ENCODE assay signal across 29 mouse cellular contexts in the genomic region with DNA sequence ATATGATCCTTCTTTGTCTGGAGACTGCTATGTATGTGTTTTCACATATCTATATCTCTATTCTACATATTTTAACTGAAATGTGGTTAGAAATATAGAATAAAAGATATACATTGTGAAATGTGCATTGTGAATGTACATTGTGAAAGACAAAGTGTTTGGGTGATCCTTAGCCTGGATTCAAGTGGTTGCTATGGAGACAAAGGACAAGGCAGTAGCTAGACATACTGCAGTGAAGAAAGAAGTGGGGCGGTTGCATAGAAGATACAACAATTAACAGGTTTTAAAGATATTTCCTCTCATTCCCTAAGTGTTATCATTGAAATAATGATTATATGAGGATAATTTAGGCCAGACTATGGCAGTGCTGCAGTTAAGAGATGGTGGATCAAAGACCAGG.
DNase-seq lines count a peak whose midpoint lies in the region; ATAC-seq lines count a peak whose summit lies in the region.
"Had no signal": no experiment of that assay in that cellular context is flagged by ENCODE, and none has a peak within 500 bp of the region (broad histone marks: within the 10 kb centered on the region; RNA-seq: fewer than 3 reads in every experiment).

No protein-coding gene starts in this region.

- no peak overlapping the region for H3K9ac ChIP-seq in forebrain, embryonic 15.5 days (replicated peaks)
- H3K9ac ChIP-seq in forebrain, embryonic 11.5 days (ENCODE audit: low read length), result no peak overlapping the region
- H3K9ac ChIP-seq in midbrain, embryonic 11.5 days (ENCODE audit: low read length), result no peak overlapping the region
- H3K9ac ChIP-seq in midbrain, embryonic 13.5 days (replicated peaks), result no peak overlapping the region
- H3K9ac ChIP-seq: heart, embryonic 15.5 days; limb, embryonic 13.5 days; liver, embryonic 12.5 days; liver, postnatal 0 days; neural tube, embryonic 15.5 days had no signal

- H3K9me3 ChIP-seq in forebrain, embryonic 15.5 days, result no peaks in the 10 kb centered on the region
- no peaks in the 10 kb centered on the region for H3K9me3 ChIP-seq in forebrain, embryonic 11.5 days (ENCODE audit: control insufficient read depth, low read length)
- H3K9me3 ChIP-seq in midbrain, embryonic 11.5 days (ENCODE audit: control insufficient read depth, low read length), result no peaks in the 10 kb centered on the region
- H3K9me3 ChIP-seq in midbrain, embryonic 10.5 days (replicated peaks), result no peaks in the 10 kb centered on the region
- no peaks in the 10 kb centered on the region for H3K9me3 ChIP-seq in midbrain, embryonic 13.5 days
- H3K9me3 ChIP-seq: heart, embryonic 10.5 days; heart, embryonic 15.5 days; limb, embryonic 13.5 days; liver, embryonic 12.5 days; megakaryocyte, embryonic 14.5 days; neural tube, embryonic 15.5 days had no signal

- no peak overlapping the region for H3K27ac ChIP-seq in forebrain, embryonic 15.5 days (replicated peaks)
- H3K27ac ChIP-seq in forebrain, embryonic 11.5 days (ENCODE audit: low read depth, low read length), result no peak overlapping the region
- H3K27ac ChIP-seq in midbrain, embryonic 11.5 days (ENCODE audit: low read depth, low read length), result no peak overlapping the region
- no peak overlapping the region for H3K27ac ChIP-seq in midbrain, embryonic 10.5 days (replicated peaks)
- H3K27ac ChIP-seq in midbrain, embryonic 13.5 days, result 0 out of 2 replicates have a peak overlapping the region, but pooled peaks have one; percentile 30
- H3K27ac ChIP-seq: heart, embryonic 10.5 days; heart, embryonic 15.5 days; kidney, postnatal 0 days; limb, embryonic 13.5 days; liver, embryonic 12.5 days; neural tube, embryonic 15.5 days had no signal

- 40% methylated on average over 1 of the region's 1 CpGs for WGBS in forebrain, embryonic 15.5 days
- 53% methylated on average over 1 of the region's 1 CpGs for WGBS in forebrain, embryonic 11.5 days
- 46% methylated on average over 1 of the region's 1 CpGs for WGBS in midbrain, embryonic 11.5 days
- 68% methylated on average over 1 of the region's 1 CpGs for WGBS in midbrain, embryonic 10.5 days
- WGBS in midbrain, embryonic 13.5 days, result 15% methylated on average over 1 of the region's 1 CpGs

- intact Hi-C loops in gastrocnemius, postnatal 36 days (cut with DNase I), result no loop called here

- no peaks in the 10 kb centered on the region; the same call in 1 of the 2 replicates for H3K4me1 ChIP-seq in forebrain, embryonic 15.5 days
- no peaks in the 10 kb centered on the region for H3K4me1 ChIP-seq in forebrain, embryonic 11.5 days (replicated peaks; ENCODE audit: control insufficient read depth, insufficient read depth, low read length)
- no peaks in the 10 kb centered on the region for H3K4me1 ChIP-seq in midbrain, embryonic 11.5 days (ENCODE audit: control insufficient read depth, insufficient read depth, low read length)
- peaks cover 6% of the 10 kb centered on the region for H3K4me1 ChIP-seq in midbrain, embryonic 10.5 days
- H3K4me1 ChIP-seq in midbrain, embryonic 13.5 days (replicated peaks), result peaks cover 4% of the 10 kb centered on the region
- H3K4me1 ChIP-seq: heart, embryonic 10.5 days; heart, embryonic 15.5 days; limb, embryonic 13.5 days; liver, embryonic 12.5 days; megakaryocyte, embryonic 14.5 days; neural tube, embryonic 15.5 days had no signal

- ATAC-seq in forebrain, embryonic 15.5 days (replicated peaks), result peak; percentile 63; the same call in 1 of the 2 replicates
- no peak for ATAC-seq in forebrain, embryonic 11.5 days (replicated peaks; ENCODE audit: low FRiP score)
- peak; percentile 50; the same call in 1 of the 2 replicates for ATAC-seq in midbrain, embryonic 11.5 days (ENCODE audit: low FRiP score)
- ATAC-seq in midbrain, embryonic 13.5 days, result no peak
- ATAC-seq: intestine, embryonic 16.5 days; liver, embryonic 12.5 days; liver, postnatal 0 days; Patski had no signal

- H3K27me3 ChIP-seq in forebrain, embryonic 15.5 days, result no peaks in the 10 kb centered on the region
- no peaks in the 10 kb centered on the region for H3K27me3 ChIP-seq in forebrain, embryonic 11.5 days (ENCODE audit: control insufficient read depth, insufficient read depth, low read length)
- no peaks in the 10 kb centered on the region for H3K27me3 ChIP-seq in midbrain, embryonic 11.5 days (ENCODE audit: control insufficient read depth, insufficient read depth, low read length)
- H3K27me3 ChIP-seq in midbrain, embryonic 10.5 days (ENCODE audit: low read depth, poor library complexity, severe bottlenecking), result no peaks in the 10 kb centered on the region
- no peaks in the 10 kb centered on the region for H3K27me3 ChIP-seq in midbrain, embryonic 13.5 days
- H3K27me3 ChIP-seq: heart, embryonic 15.5 days; limb, embryonic 13.5 days; liver, embryonic 12.5 days; megakaryocyte, embryonic 14.5 days; neural tube, embryonic 15.5 days had no signal

- H3K36me3 ChIP-seq in forebrain, embryonic 15.5 days, result no peaks in the 10 kb centered on the region
- no peaks in the 10 kb centered on the region for H3K36me3 ChIP-seq in forebrain, embryonic 11.5 days (ENCODE audit: control insufficient read depth, insufficient read depth, low read length)
- no peaks in the 10 kb centered on the region for H3K36me3 ChIP-seq in midbrain, embryonic 11.5 days (ENCODE audit: control insufficient read depth, insufficient read depth, low read length)
- H3K36me3 ChIP-seq in midbrain, embryonic 10.5 days, result no peaks in the 10 kb centered on the region
- H3K36me3 ChIP-seq in midbrain, embryonic 13.5 days, result no peaks in the 10 kb centered on the region
- H3K36me3 ChIP-seq: heart, embryonic 10.5 days; heart, embryonic 15.5 days; limb, embryonic 13.5 days; liver, embryonic 12.5 days had no signal

- H3K4me2 ChIP-seq in forebrain, embryonic 15.5 days (replicated peaks), result no peak overlapping the region
- no peak overlapping the region for H3K4me2 ChIP-seq in forebrain, embryonic 11.5 days (ENCODE audit: low read depth, low read length, severe bottlenecking)
- H3K4me2 ChIP-seq in midbrain, embryonic 11.5 days, result no peak overlapping the region
- no peak overlapping the region for H3K4me2 ChIP-seq in midbrain, embryonic 13.5 days (replicated peaks)
- H3K4me2 ChIP-seq: heart, embryonic 15.5 days; limb, embryonic 13.5 days; liver, embryonic 12.5 days; neural tube, embryonic 15.5 days had no signal

- no peak overlapping the region for H3K4me3 ChIP-seq in forebrain, embryonic 15.5 days
- H3K4me3 ChIP-seq in forebrain, embryonic 11.5 days (ENCODE audit: low read depth, low read length), result no peak overlapping the region
- no peak overlapping the region for H3K4me3 ChIP-seq in midbrain, embryonic 11.5 days (ENCODE audit: low read depth, low read length)
- no peak overlapping the region for H3K4me3 ChIP-seq in midbrain, embryonic 10.5 days
- H3K4me3 ChIP-seq in midbrain, embryonic 13.5 days (replicated peaks), result no peak overlapping the region
- H3K4me3 ChIP-seq: heart, embryonic 10.5 days; heart, embryonic 15.5 days; limb, embryonic 13.5 days; liver, embryonic 12.5 days; megakaryocyte, embryonic 14.5 days; neural tube, embryonic 15.5 days had no signal

- no peak for DNase-seq in forebrain, embryonic 11.5 days (ENCODE audit: low spot score)
- DNase-seq in midbrain, embryonic 11.5 days (ENCODE audit: low spot score, missing footprints), result no peak
- DNase-seq in midbrain, embryonic 10.5 days (ENCODE audit: low spot score), result no peak
- no peak for DNase-seq in right cerebral cortex, postnatal 36 days (ENCODE audit: low spot score in 2 of 2)
- DNase-seq in gastrocnemius, adult 18-20 months (ENCODE audit: low spot score), result no peak
- DNase-seq in gastrocnemius, postnatal 36 days, result no peak
- DNase-seq: adrenal gland, postnatal 36 days; cerebellum, adult 9-10 months; cerebellum, postnatal 36 days; gastrocnemius, postnatal 14 days; heart, adult 11 months; kidney, adult 8-10 months; kidney, postnatal 4 days; liver, postnatal 0 days; lung, postnatal 4 days; right cerebral cortex, postnatal 25 days; spleen, adult 18-20 months; thymus, postnatal 14 days had no signal

Comparison
In these comparisons a context has a peak if more than half of its experiments do, and no peak if none do; other contexts are left out.
1. ATAC-seq: peak in forebrain, embryonic 15.5 days (single experiment) and midbrain, embryonic 11.5 days (single experiment); none in forebrain, embryonic 11.5 days (single experiment) and midbrain, embryonic 13.5 days (single experiment).